Mouse (Mus musculus): ENCODE measurements around the gene Mrps11. TPM values are rescaled to one million over a fixed set of nuclear protein-coding genes. Genes with fewer than 3 reads are reported as not detected.

The Mrps11 gene
- total RNA-seq, 2 experiments from 2014 or later: 42.8 to 46.5 TPM

- DNase-seq (ENCODE audit: low spot score in 2 of 2): peak; percentile 72 to 79
- Histone ChIP-seq H3K4me3 (no peak overlapping the region), H3K27ac (peak overlapping the region; percentile 41; the same call in 1 of the 2 replicates)
- TF ChIP-seq CTCF (conservative IDR thresholded peaks at IDR 0.05): no peak
Measured at GRCm38 (mm10) chr7:78797843-78798455, 15.0 kb downstream of the Mrps11 start.

DNA sequence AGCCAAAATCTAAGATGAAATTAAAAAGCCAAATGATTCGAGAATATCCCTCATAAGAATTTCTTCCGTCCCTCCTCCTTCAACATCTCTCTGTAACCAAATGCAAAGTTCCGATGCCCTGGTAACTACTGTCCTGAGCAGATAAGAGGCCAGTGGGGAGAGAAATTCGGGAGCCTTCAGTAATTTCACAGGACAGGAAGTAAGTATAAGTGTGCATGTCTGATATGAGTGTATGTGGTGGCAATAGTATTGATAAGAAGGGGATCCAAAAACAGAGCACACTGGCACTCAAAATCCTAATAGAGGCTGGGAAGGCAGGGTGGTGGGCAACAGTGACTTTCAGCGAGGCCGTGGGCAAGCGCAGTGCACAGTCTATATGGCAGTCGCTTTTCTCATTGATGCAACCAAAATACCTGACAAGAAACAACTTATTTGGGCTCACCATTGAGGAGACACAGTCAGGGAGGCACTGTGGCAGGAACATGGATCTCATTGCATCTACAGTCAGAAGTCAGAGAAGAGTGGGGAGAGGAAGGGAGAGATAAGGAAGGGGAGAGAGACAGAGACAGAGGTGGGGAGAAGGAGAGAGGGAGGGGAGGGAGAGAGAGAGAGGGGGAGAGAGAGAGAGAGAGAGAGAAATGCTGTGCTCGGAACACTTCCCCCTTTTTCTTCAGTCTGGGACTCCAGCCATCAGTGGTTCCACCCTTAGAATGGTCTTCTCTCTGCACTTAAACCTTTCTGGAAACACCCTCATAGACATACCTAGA, 17.0 kb downstream of the Mrps11 start:
- DNase-seq (ENCODE audit: low spot score in 2 of 2): no peak
- H3K27ac ChIP-seq: no peak overlapping the region
- no peak for TF ChIP-seq CTCF (conservative IDR thresholded peaks at IDR 0.05)
- no peak overlapping the region for H3K4me3 ChIP-seq

DNA sequence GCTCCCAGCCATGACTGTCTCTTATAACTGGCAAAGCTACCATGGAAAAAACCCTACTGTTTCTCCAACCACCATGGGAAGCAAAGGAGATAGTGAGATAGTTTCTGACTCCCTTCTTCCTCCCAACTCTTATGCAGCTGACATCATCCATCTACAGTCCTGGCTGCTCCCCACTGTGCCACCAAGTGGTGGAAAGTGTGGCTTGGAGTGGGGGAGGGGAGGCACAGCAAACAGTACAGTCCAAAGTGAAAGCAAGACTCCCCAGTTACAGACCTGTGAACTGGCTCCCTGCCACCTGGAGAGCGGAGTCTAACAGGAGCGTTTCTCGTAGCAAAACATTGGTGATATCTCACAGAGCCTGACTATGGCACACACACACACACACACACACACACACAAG, 20.9 kb downstream of the Mrps11 start:
- no peak for DNase-seq (ENCODE audit: low spot score in 2 of 2)
- TF ChIP-seq CTCF (conservative IDR thresholded peaks at IDR 0.05): peak; percentile 43
- H3K27ac ChIP-seq: no peak overlapping the region
- no peak overlapping the region for H3K4me3 ChIP-seq

DNA sequence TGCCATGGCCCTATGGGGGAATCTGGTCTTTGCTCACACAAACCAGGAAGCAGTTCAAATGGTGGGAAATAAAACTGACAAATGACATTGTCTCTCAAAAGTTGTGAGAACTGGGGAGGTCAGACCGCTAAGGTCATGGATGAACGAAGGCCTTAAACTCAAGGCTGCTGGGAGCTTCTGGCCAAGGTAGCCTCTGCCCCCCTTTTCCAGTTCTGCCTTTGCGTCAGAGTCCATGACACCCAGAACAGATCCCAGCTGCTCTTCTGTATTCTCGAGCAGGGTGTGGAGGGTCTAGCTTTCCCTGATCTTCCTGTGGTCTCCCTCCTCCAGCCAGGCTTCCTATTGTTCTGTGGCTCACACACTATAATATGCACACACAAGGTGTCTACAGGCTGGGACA, 24.3 kb downstream of the Mrps11 start:
- no peak overlapping the region for H3K4me3 ChIP-seq
- DNase-seq (ENCODE audit: low spot score in 2 of 2): no peak
- no peak overlapping the region for H3K27ac ChIP-seq
- TF ChIP-seq CTCF (conservative IDR thresholded peaks at IDR 0.05): no peak

GRCm38 (mm10) chr7:78813791-78814190, 30.9 kb downstream of the Mrps11 start:
- DNase-seq (ENCODE audit: low spot score in 2 of 2): no peak
- Histone ChIP-seq H3K4me3 (no peak overlapping the region), H3K27ac (no peak overlapping the region)
- no peak for TF ChIP-seq CTCF (conservative IDR thresholded peaks at IDR 0.05)

GRCm38 (mm10) chr7:78814766-78815165, 31.8 kb downstream of the Mrps11 start:
- Histone ChIP-seq H3K27ac (no peak overlapping the region), H3K4me3 (no peak overlapping the region)
- no peak for DNase-seq (ENCODE audit: low spot score in 2 of 2)
- no peak for TF ChIP-seq CTCF (conservative IDR thresholded peaks at IDR 0.05)

DNA sequence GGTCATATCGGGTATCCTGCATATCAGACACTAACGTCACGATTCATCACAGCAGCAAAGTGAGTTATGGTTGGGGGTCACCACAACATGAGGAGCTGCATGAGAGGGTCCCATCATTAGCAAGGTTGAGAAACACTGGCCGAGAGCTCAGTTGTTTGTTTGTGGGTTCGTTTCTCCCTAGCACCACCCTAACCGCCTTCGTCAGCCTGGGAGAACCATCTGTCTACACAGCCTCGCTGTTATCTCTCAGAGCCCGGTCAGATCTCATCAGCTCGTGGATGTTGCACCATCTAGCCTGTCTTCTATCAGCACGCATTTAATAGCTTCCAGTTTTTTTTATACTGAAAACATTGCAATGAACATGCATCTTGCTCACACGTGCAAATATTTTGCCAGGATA, 35.4 kb downstream of the Mrps11 start:
- TF ChIP-seq CTCF (conservative IDR thresholded peaks at IDR 0.05): no peak

GRCm38 (mm10) chr7:78826682-78827385, 43.9 kb downstream of the Mrps11 start:
- DNase-seq (ENCODE audit: low spot score in 2 of 2): peak in 1 of 2 experiments; percentile 18
- Histone ChIP-seq H3K27ac (peak overlapping the region; percentile 40), H3K4me3 (no peak overlapping the region)
- TF ChIP-seq CTCF (conservative IDR thresholded peaks at IDR 0.05): peak; percentile 48

More for the DNA sequence above, 35.4 kb downstream of the Mrps11 start:
- peak overlapping the region; percentile 46 for H3K27ac ChIP-seq
- no peak for DNase-seq (ENCODE audit: low spot score in 2 of 2)
- H3K4me3 ChIP-seq: no peak overlapping the region

GRCm38 (mm10) chr7:78827749-78828362, 44.9 kb downstream of the Mrps11 start:
- no peak overlapping the region for H3K4me3 ChIP-seq
- H3K27ac ChIP-seq: no peak overlapping the region
- TF ChIP-seq CTCF (conservative IDR thresholded peaks at IDR 0.05): no peak
- DNase-seq (ENCODE audit: low spot score in 2 of 2): no peak

DNA sequence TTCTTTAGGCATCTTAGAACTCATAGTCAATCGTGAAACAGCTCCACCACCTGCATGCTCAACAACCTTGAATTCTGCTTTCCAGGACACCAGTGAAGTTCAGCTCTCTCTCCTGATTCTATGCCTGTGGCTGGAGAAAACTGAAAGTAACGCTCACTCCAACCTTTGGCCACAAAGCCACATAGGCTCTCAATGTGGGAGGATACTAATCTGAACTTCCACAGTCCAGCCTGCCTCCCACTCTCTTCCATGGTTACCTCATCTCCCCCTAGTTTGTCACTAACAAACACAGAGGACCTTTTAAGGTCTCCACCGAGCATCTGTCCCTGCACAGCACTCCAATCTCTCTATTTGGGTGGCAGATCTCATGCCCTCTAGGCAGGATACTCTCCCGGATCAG, 52.7 kb downstream of the Mrps11 start:
- Histone ChIP-seq H3K27ac (no peak overlapping the region), H3K4me3 (no peak overlapping the region)
- DNase-seq (ENCODE audit: low spot score in 2 of 2): no peak
- no peak for TF ChIP-seq CTCF (conservative IDR thresholded peaks at IDR 0.05)

DNA sequence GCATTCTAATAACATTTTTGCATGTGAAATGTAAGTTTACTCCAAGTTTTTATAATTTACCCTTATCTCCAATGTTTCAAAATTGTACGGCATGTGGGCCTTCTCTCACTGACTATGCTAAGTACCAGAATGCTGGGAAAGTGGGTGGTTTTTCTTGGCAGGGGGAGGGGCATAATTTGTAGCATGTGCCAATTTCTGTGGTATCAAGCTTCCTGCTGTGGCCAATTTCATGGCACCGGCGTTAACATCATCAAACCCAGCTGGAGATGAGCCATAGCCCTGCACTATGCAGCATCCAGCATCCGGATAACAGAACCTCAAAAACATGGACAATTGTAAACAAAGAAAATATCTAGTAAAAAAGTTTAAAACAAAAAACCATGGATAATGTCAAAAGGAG, 54.3 kb downstream of the Mrps11 start:
- Histone ChIP-seq H3K27ac (no peak overlapping the region), H3K4me3 (no peak overlapping the region)
- TF ChIP-seq CTCF (conservative IDR thresholded peaks at IDR 0.05): no peak
- no peak for DNase-seq (ENCODE audit: low spot score in 2 of 2)

DNA sequence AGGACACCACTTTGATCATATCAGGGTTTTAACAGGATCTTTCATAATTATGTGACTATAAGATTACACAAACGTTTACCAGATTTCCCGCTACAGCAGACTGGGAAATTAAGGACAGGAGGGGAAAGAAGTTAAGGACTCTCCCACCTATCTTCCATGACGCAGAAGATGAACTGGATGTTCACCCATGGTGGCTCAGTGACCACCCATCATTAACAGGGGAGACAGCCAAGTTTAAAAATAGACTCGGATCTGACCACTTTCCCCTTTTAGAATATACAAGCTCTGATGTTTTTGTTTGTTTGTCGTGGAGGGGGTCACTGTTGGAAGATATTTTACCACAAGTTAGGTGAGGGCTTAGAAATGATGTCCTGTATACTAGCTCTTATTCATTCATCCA, 58.7 kb downstream of the Mrps11 start:
- Histone ChIP-seq H3K4me3 (no peak overlapping the region), H3K27ac (no peak overlapping the region)
- no peak for TF ChIP-seq CTCF (conservative IDR thresholded peaks at IDR 0.05)
- no peak for DNase-seq (ENCODE audit: low spot score in 2 of 2)

Other genes with a start within 250 kb of the Mrps11 start
- gene Ntrk3, start 45.1 kb upstream of the Mrps11 start, total RNA-seq (2021): 100 to 1,000 TPM; 226 to 238 TPM
- 10 to 100 TPM; 28.6 to 32.7 TPM for gene Mrpl46, start 412 bp downstream of the Mrps11 start, total RNA-seq (2021)
- gene Det1, start 64.1 kb downstream of the Mrps11 start, total RNA-seq (2021): 1 to 10 TPM; 6.5 to 6.6 TPM
- 10 to 100 TPM; 20.8 to 23.7 TPM for gene Aen, start 112.7 kb downstream of the Mrps11 start, total RNA-seq (2021)
- gene Isg20, start 130.3 kb downstream of the Mrps11 start, total RNA-seq (2021): under 1 TPM; 0.34 to 0.49 TPM

Data from layer of hippocampus, adult 2 months (tissue).